Mouse (Mus musculus) cerebral cortex, adult 2 months (tissue): ENCODE results near the gene Tmem131l.

ENCODE experiments used
- WGBS: fragments of 180-500 bp; shearing (Covaris S2); methylation state at CpG from one replicate; pipeline ENCODE4 v1.1.7; 2018; 5-methylcytosine and 5-hydroxymethylcytosine counted together

Gene Tmem131l

DNA sequence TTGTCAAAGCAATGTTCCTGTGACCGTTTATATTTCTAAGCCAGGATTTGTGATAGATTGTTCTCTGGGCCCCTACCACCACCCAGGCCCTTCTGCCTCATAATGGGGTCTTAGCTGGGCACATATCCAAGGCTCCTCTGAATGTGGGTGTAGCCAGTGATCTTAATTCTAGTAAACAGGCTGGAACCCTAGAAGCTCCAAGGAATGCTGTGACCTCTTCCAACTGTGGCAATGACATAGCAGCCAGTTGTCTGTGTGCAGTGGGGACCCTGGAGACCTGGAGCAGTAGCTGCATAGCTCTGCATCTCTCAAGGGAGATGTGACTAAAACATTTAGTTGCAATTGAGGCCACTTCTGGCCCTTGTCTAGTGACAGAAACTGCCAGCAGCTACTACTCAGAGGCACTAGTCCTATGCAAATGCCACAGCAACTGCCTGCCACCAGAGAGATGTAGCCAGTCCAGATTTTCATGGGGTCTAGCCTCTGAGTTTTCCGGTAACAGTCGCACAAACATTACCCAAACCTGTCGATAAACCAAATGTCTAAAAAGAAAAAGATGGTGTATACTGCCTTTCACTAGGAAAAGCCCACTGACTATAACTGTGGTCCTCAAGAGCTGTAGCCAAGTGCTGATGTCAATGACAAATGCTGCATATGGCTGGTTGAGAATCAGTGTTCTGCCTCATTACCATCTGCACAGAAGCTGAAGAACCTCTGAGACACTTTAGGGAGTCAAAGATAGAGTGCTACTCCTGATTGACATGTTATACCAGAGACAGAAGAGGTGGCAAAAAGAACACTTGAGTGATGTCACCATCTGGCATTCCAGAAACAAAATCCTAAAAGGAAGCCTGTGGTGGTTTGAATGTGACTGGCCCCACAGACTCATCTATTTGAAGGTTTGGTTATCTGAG, 61.2 kb downstream of the Tmem131l start:
- 81% methylated on average over 4 of the region's 4 CpGs for WGBS

DNA sequence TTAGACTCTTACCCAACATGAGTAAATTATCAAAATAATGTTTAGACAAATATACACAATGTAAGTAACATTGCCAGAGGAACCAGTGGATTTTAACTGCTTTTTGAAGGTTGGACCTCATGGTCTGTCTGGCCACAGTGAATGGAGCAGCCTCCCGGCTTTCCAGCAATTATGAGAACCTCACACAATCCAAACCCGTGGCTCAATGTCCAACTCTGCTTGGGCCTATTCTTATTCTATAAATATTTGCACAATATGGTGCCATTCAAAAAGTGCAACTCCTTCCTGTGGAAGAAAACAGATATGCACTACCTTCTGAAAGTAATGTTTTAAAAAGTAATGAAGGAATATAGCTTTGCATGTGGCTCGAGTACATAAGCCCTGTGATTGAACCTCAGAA, 62.2 kb downstream of the Tmem131l start:
- 82% methylated on average over 3 of the region's 3 CpGs for WGBS

DNA sequence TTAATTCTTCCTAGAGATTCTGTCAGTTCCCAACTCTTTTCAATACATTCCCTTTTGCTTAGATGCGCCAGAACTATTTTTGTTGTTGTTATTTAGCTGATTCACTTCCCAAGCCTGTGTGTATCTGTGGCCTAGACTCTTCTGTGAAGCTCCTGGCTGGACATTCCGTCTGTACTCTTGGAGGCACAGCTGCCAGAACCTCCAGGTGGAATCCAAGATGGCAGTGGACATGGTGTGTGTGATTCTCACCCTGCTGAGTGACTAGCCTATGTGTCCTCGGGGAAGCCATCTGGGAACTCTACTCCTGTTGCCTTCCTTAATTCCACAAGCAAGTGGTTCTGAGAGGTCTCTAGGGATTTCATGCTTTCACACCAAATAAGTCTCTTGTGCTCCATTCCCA, 63.8 kb downstream of the Tmem131l start:
- WGBS, result 78% methylated on average over 3 of the region's 3 CpGs

DNA sequence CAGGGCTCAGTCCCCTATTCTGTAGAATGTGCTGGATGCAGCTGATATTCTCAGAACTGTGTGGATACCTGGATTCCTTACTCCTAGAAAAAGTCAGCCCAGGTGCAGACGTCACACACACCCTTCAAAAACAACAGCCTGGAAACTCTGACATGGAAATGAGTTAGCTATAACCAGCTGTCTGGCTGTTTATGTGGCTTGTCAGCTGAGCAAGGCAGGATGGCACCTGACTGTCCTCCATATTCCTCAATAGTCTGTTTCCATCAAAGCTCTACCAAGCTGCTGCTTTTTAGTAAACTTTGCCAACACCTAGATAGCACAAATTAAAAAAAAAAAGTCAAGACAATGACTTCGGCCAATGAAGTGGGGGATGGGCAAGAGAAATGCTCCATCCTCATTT, 66.6 kb downstream of the Tmem131l start:
- 79% methylated on average over 2 of the region's 2 CpGs for WGBS

DNA sequence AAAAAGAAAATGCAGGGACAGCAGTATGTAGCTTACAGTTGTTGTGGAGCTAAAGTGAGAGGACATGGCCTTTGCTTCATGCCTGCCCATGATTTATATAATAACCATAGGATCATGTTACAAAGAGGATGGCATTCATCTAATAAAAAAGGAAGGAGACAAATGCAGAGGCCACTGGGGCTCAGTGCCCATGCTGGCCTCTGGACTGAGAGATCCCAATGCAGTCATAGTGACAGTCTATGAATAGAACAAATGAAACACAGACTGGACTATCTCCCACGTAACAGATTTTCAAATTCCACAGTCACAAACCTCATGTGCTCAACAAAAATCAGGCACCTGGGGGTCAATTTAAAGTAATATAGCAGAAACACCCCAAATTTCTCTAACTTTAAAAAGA, 69.3 kb downstream of the Tmem131l start:
- WGBS, result 57% methylated on average over 1 of the region's 1 CpGs

DNA sequence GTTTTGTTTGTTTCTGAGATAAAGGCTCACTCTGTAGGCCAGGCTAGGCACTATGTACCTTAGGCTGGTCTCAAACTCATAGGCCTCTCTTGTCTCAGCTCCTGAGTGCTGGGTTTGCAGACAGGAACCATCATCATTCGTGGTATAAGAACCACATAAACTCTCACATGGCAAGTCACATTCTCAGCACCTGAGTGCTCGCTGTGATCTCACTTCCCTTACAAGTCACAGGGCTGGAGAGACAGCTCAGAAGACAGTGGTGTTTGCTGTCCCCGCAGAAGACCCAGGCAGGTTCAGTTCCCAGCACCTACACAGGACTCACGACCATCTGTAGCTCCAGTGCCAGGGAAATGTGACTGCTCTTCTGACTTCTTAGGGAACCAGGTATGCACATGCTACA, 70.9 kb downstream of the Tmem131l start:
- WGBS, result 95% methylated on average over 4 of the region's 4 CpGs

DNA sequence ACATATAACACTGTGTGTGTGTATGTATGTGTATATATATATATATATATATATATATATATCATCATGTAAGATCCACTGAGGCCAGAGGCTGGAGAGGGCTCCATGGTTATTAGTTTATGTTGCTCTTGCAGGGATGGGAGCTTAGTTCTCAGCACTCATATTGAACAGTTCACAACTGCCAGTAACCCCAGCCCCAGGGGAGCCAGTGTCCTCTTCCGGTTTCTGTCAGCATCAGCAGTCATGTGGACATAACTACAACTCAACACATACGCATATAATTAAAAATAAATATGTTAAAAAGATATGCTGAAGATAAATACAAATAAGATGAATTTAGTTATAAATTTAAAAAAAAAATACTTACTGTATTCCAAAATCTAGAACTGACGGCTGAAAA, 72.2 kb downstream of the Tmem131l start:
- 89% methylated on average over 3 of the region's 3 CpGs for WGBS

DNA sequence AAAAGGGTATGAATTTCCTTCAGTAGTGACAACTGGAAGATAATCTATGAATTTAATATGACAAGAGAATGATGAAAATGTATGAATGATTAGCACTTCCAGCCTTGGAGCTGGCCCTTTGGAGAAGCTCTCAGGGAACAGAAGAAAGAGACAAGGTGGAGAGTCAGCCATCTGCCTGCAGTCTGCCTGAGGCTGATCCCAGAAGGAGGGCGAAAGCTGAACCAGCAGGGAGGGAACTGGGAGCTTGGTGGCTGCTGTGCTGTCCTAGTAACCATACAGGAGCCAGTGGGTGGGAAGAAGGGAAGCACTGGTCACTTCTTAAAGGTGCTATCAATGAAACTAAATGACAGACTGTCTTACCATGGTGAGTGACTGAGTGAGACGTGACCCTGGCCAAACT, 74.6 kb downstream of the Tmem131l start:
- 76% methylated on average over 2 of the region's 2 CpGs for WGBS

DNA sequence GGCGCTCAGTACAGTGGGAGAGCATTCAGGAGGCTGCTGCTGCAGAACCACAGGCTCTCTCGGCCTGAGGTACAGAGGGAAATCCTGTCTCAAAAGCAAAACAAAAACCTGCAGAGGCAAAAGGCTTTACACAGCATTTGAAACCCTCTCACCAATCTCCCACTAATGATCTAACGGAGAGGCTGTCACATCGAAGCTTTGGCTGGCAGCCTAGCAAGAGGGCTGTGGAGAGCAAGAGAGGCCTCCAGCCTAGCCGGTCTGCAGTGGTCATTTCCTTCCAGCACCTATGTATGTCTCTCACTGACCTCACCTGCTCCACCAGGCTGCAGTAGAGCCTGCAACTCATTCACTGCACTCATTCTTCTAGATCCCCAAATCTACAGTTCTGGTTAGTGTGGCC, 76.3 kb downstream of the Tmem131l start:
- WGBS, result 66% methylated on average over 5 of the region's 5 CpGs

DNA sequence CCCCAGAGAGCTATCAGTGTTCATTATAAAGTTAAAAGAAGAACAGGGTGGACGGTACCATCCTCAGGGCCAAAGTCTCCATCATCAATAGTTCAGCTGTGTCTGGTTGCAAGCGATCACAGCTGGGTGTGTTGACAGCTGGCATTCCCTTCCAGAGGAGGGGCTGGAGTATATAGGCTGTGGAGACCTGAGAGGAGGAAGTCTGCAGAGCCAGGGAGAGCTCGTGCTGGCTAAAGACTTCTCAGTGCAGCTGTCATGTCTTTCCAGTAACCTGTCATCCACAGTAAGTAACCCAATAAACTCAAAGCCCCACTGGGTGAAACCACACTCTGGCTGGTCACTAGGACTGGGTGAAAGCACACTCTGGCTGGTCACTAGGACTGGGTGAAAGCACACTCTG, 77.4 kb downstream of the Tmem131l start:
- 83% methylated on average over 3 of the region's 3 CpGs for whole genome bisulfite sequencing

DNA sequence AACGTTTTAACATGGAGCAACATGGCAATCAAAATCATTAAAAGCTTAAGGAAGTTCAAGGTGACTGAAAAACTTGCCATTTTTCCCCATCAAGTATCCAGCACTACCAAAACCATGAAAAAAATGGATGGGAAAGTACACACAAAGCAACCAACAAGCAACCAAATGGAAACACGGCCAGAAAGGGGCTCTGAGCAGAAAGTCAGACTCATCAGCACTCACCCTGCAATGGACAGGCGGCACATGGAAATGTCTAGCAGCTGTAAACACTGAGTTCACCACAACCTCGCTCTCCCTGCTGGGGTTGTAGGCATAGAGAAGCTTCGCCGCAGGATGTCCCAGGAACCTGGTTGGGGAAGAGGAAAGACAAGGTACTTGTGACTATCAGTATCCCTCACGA, 77.9 kb downstream of the Tmem131l start:
- WGBS, result 93% methylated on average over 7 of the region's 7 CpGs

DNA sequence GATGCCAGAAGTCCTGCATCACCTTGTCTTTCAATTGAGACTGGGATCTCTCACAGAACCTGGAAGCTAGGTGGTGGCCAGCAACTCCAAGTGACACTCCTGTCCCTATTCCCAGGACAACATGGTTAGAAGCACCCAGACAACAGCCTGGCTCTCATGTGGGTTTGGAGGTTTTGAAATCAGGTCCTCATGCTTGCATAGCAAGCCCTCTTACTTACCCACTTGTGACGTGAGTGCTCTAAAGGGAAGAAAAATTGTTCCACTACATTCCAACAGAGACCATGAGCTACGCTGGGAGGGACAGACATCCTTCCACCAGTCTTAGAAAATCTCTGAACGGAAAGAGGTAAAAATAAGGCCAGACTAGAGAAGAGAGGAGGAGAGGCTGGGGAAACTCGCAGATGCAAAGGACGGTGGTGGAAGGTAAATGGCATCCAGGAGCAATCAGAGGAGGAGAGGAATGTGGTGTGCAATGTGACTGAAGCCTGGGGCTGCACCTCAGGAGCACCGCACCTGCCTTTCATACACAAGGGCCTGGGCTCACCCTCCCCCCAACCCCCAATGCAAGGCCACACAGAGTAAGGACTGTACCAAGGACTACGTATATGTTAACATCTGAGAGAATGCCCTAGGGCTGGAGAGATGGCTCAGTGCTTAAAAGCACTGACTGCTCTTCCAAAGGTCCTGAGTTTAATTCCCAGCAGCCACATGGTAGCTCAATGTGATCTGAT, 80.9 kb downstream of the Tmem131l start:
- WGBS, result 94% methylated on average over 7 of the region's 7 CpGs

DNA sequence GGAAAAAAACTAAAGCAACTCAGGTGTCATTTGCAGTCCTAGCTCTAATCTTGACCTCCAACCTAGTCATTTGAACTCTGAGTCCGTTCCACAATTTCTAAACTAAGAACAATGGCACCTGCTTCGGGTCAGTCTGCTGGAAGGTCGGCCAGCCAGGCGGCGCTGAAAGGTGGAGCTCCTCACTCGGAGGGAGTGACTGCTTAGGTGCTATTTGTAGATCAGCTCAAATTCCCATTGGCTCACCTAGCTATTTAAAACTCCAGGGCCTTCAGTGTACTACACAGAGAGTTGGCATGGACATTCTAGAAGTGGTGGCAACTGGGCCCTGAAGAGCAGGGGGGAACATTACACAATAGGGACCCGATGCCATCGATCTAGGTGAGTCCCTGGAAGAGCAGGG, 86.1 kb downstream of the Tmem131l start:
- WGBS, result 94% methylated on average over 8 of the region's 8 CpGs

DNA sequence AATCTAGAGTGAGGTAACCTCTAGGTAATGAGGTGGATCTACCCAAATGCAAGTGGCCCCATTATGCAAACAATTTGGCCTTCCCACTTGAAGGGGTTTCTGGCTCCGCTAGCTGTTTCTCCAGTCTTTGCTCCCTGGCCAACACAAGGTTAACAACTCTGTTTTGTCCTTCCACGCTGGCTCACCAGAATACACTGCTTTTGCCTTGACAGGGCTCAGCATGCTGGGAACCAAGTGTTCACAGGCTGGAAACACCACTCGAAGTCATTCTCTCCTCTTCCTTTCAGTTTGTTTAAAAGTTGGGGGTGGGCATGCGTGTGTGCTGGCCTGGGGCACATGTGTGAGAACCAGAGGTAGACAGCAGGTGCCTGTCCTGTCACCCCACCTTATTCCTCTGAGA, 91.2 kb downstream of the Tmem131l start:
- WGBS, result 80% methylated on average over 4 of the region's 4 CpGs

DNA sequence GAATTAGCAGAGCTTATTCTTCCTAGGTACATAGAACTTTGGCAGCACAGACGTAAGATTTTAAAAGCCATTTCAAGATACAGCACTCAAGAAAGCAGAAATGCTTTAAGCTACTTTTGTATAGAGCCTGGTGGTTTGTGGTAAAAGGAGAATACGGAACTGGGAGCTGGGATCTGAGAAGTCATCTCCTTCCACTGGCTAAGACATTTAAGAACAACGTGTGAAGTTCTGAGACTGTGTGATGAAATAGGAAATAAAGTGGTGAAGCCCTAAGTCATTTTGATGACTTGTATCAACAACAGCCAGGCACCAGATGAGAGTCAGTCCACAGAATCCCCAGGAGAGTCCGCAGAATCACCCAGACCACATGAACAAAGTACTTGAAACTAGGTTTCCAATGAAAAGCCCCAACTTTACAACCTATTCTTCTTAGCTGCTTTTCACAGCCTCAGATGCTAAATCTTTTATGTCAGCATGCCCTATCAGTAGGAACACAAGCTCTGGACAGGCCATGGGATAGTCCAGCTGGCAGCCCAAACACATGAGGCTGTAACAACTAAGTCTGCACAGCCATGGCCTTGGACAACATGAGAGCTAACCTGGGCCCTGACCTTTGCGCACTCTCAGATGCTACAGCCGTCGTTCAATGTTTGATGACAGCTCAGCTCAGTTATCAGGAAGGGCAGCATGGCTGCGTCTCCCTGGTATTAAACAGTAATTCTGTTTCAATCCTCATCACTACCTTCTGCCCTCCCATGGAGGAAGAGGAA, 92.3 kb downstream of the Tmem131l start:
- WGBS, result 81% methylated on average over 8 of the region's 8 CpGs

DNA sequence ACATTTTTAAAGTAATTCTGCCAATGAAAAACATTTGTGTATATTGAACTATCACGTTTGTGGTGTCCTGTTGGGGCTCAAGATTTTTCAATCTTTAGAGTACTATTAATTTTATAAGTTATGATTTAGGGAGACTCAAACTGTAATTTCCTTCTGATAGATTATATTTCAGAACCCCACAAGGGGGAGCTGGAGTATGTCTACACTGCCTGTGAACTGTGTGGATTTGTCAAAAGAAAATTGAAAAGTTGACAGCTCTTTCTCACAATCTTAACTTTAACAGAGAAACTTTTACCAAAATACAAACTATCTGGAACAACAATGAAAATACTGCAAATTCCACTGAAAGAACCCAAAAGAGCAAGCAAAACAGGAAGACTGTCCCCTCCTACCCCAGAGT, 93.1 kb downstream of the Tmem131l start:
- WGBS, result 75% methylated on average over 1 of the region's 1 CpGs

DNA sequence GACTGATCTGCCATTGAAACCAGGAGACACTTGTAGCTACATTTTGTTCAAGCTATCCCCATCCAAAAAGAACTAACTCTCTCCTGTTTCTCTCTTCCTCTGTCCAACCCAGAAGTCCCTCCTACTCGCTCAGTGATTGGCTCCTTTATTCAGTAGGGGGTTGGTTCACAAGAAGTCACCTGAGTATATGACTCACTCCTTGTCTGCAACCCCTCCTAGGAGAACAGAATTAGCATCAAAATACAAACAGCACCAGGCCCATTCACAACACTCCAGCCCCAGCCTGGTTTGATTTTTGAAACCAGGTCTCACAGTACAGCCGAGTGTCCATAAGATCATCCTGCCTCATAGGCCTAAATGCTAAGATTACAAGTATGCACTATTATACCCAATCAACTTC, 96.3 kb downstream of the Tmem131l start:
- WGBS, result 86% methylated on average over 2 of the region's 2 CpGs

DNA sequence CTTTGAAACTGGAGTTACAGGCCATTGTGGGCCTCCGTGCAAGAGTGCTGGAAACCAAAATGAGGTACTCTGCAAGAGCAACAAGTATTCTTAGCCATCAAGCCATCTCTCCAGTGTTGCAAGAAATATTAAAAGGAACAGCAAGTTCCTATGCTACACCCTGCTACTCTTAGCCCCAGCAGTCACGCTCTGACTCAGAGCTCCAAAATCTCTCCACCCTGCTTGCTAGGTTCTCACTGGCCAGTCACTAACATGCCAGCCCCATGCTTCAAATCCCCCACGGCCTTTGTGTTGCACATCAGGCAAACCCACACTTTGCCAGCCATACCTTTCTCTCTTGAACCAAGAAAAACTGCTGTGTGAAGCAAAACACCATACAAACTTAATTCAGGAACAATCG, 96.8 kb downstream of the Tmem131l start:
- 90% methylated on average over 4 of the region's 4 CpGs for WGBS

DNA sequence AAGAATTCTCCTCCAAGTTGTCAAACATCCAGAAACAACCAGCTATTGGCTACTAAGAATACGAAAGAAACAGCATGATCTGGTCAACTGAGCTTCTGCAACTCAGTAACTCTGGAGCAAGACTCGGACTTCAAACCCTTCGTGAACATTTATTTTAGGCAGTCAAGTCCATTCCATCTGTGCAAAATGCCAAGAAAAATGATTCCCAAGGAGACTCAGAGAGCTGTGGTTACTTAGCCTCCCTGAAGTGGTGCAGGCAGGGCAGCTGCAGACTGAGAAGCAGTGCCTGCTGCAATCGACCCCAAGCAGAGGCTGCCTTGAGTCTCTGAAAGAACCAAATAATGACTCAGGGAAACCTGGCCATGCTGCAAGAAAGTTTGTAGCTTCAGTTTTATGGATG, 98.1 kb downstream of the Tmem131l start:
- WGBS, result 52% methylated on average over 4 of the region's 4 CpGs

DNA sequence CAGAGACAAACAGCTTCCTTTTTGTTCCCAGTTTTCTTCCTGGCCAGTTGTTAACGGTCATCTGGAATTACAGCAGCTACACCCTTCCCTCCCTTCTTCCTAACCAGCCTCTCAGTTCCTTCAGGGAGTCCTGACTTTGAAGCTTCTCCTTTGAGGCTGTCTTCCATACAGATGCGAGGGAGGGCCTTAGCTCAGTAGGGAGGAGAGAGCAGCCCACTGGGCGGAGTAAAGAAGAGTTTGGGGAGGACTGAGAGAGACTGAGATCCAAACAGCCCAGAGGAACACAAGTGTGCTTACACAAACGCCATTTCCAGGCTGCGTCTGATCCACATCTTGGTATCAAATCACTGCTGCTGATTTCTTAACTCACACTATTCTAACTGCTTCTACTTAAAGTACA, 101.1 kb downstream of the Tmem131l start:
- WGBS, result 75% methylated on average over 5 of the region's 5 CpGs

DNA sequence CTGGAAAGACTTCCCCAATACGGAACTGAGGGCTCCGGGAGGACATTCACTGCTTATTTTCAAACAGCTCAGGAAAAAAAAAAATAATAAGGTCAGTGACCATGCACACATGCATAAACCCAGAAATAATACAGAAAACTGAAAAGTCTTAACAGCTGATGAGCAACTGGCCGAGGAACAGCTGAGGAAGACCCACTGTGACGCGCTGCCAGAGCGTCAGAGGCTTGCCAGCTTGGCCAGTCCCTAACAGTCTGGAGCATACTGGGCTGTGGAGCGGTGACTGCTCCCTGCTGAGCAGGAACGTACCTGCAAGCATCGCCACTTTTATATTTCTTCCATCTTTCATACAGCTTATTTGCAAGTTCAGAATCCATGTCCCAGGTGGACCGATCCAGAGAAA, 105.5 kb downstream of the Tmem131l start:
- 89% methylated on average over 10 of the region's 10 CpGs for WGBS

DNA sequence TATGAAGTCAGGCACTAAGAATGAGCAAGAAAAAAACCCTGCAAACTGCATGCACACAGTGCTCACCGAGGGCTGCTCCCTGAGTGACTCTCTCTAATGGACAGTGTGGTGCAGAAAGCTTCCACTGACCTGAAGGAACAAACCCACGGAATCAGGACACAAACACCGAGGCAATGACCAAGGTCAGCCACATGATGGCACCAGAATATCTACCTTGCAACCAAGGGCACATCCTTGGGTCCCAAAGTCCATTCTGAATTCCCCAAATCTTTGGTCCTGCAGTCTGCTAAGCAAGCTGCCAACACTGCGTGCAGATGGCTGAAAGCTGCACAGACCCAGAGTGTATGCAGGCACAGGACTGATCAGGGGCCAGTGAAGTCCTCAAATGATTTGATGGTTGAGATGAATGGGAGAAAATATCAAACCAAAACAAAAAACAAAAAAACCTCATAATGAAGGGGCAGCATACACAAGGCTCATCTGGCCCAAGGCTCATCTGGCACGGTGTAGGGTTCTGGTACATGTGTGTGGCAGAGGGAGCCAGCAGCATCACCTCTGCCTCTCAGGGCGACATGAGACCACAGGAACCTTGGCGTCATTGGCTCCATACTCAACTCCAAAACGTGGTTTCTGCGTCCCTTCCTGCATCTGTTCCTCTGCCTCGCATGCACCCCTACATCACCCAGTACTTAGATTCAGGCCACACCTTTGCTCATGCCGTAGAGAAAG, 124.0 kb downstream of the Tmem131l start:
- 70% methylated on average over 11 of the region's 11 CpGs for WGBS
